Mouse (Mus musculus) leukemia stem cell, adult 10-12 weeks (primary cell): ENCODE data around the gene Fbxw16. TPM values are rescaled to one million over a fixed set of nuclear protein-coding genes. Genes with fewer than 3 reads are reported as not detected.

ENCODE experiments used
- polyA plus RNA-seq: library from polyadenylated mRNA; stranded (reverse); fragments of >175 nt; gene quantifications from 2 replicates; pipeline ENCODE4 v1.2.3, GENCODE M21; 2012; ENCODE audit warnings: low replicate concordance

Fbxw16 gene
- not detected in 2 replicates for polyA plus RNA-seq

DNA sequence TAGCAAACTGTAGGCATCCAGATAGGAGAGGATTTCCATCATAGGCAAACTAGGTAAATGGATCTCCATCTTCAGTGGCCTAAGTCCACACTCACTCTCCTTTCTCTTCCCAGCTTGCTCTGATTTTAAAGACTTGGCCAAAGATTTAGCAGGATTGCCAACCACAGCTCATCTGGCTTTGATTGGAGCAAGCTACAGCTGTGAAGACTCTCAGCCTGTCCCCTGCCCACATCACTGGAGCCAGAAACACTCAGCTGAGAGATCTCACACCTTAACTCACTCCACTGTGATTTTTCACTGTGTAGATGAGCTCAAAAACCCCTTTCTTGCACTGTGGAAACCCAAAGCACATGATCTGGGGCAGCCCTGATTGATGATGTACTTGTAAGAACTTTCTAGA is at the start of gene Fbxw16:
TSS of gene Fbxw16 (minus strand) at position 101 of the 400 bp plus-strand sequence.

GRCm38 (mm10) chr9:109495775-109496174 is 46.8 kb upstream of the Fbxw16 start, which contains the start of gene Fbxw19:
TSS of gene Fbxw19 (minus strand) at chr9:109495875.

DNA sequence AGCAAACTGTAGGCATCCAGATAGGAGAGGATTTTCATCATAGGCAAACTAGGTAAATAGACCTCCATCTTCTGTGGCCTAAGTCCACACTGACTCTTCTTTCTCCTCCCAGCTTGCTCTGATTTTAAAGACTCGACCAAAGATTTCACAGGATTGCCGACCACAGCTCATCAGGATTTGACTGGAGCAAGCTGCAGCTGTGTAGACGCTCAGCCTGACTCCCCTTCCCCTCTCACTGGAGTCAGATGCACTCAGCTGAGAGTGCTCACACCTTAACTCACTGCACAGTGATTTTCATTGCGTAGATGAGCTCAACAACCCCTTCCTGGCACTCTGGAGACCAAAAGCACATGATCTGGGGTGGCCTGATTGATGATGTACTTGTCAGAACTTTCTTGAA is 44.7 kb downstream of the Fbxw16 start, which contains the start of gene Fbxw22:
TSS of gene Fbxw22 (minus strand) at position 101 of the 400 bp plus-strand sequence.

Other genes starting within 250 kb of the Fbxw16 start
- gene Fbxw20, start 214.4 kb downstream of the Fbxw16 start, polyA plus RNA-seq = not detected in 2 replicates
- not detected in 2 replicates for gene Fbxw14, start 161.5 kb downstream of the Fbxw16 start, polyA plus RNA-seq
- gene Fbxw28, start 109.5 kb downstream of the Fbxw16 start, polyA plus RNA-seq = not detected in 2 replicates
- gene Fbxw22, start 44.8 kb downstream of the Fbxw16 start, polyA plus RNA-seq = not detected in 2 replicates
- 0.10 TPM in 1 of 2 replicates, not detected in the other for gene Fbxw19, start 46.7 kb upstream of the Fbxw16 start, polyA plus RNA-seq
- not detected in 2 replicates for gene Fbxw15, start 119.1 kb upstream of the Fbxw16 start, polyA plus RNA-seq
- gene Fbxw24, start 176.9 kb upstream of the Fbxw16 start, polyA plus RNA-seq = not detected in 2 replicates
- gene Fbxw25, start 215.5 kb upstream of the Fbxw16 start, polyA plus RNA-seq = not detected in 2 replicates